Mouse (Mus musculus): ENCODE data around the gene Tmem121.

DNA sequence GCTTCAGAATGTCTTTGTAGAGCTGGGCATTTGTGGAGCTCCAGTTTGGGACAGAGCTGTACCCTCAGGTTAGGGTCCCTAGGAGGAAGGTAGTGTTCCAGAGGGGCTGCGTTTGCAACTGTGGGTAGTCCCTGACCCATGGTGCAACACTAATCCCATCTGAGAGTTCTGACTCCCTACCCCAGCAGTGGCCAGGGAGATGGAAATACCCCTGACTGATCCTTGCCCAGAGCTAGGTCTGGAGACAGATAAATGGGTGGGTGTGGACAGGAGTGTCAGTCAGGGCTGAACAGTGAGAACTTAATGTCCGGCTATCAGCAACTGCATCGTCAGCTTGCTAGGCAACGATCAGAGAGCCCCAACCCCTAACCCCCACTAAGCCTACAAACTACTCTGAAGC is 35.1 kb upstream of the Tmem121 start:
- no peak for TF ChIP-seq CTCF (IDR thresholded peaks at IDR 0.05)
- no peak for TF ChIP-seq EP300 (IDR thresholded peaks at IDR 0.05)
